Mouse (Mus musculus) lung, postnatal 4 days (tissue): ENCODE results near the gene Phkg2.
"Not testable (repeated sequence)": the region's sequence is repeated elsewhere in the genome, so short reads cannot be mapped to it uniquely, and the experiment has no call there.

Experiments used
- DNase-seq, 2 experiments: peaks; one replicate each; pipeline ENCODE4 v3.0.0; 2021

Phkg2 gene

GRCm38 (mm10) chr7:127604256-127604655, 31.1 kb downstream of the Phkg2 start:
- no peak for DNase-seq

GRCm38 (mm10) chr7:127607150-127607549, 34.0 kb downstream of the Phkg2 start:
- peak; percentile 51 to 64 for DNase-seq

- no peak for DNase-seq
Observed at GRCm38 (mm10) chr7:127611011-127611410, 37.9 kb downstream of the Phkg2 start.

- no peak for DNase-seq
Observed at GRCm38 (mm10) chr7:127611561-127611960, 38.4 kb downstream of the Phkg2 start.

GRCm38 (mm10) chr7:127613501-127613900, 40.4 kb downstream of the Phkg2 start:
- no peak for DNase-seq

GRCm38 (mm10) chr7:127614091-127614490, 41.0 kb downstream of the Phkg2 start:
- DNase-seq, result no peak

GRCm38 (mm10) chr7:127614511-127614890, 41.4 kb downstream of the Phkg2 start:
- peak; percentile 62 to 72 for DNase-seq

GRCm38 (mm10) chr7:127614891-127615843, 42.0 kb downstream of the Phkg2 start, which contains the start of gene Zfp629:
Gene Zfp629, minus strand, starts transcription at chr7:127615797.
- peak; percentile 83 to 84 for DNase-seq

- peak in 1 of 2 experiments; percentile 3 for DNase-seq
Observed at GRCm38 (mm10) chr7:127616336-127616735, 43.2 kb downstream of the Phkg2 start.

- no peak for DNase-seq
Observed at GRCm38 (mm10) chr7:127616881-127617280, 43.7 kb downstream of the Phkg2 start.

- no peak for DNase-seq
Observed at GRCm38 (mm10) chr7:127617962-127618361, 44.8 kb downstream of the Phkg2 start.

GRCm38 (mm10) chr7:127618402-127618801, 45.3 kb downstream of the Phkg2 start:
- not testable (repeated sequence) for DNase-seq

- DNase-seq, result no peak
Observed at GRCm38 (mm10) chr7:127626039-127626438, 52.9 kb downstream of the Phkg2 start.

GRCm38 (mm10) chr7:127626471-127626870, 53.3 kb downstream of the Phkg2 start:
- DNase-seq, result no peak

- no peak for DNase-seq
Observed at GRCm38 (mm10) chr7:127628646-127629045, 55.5 kb downstream of the Phkg2 start.

GRCm38 (mm10) chr7:127631416-127631815, 58.3 kb downstream of the Phkg2 start:
- no peak for DNase-seq
